Mouse (Mus musculus) cerebellum, adult 8-10 months (tissue): ENCODE results near the gene Alox5.

Source experiments
- DNase-seq: peaks from one replicate; pipeline ENCODE4 v3.0.0; 2022

Gene Alox5

DNA sequence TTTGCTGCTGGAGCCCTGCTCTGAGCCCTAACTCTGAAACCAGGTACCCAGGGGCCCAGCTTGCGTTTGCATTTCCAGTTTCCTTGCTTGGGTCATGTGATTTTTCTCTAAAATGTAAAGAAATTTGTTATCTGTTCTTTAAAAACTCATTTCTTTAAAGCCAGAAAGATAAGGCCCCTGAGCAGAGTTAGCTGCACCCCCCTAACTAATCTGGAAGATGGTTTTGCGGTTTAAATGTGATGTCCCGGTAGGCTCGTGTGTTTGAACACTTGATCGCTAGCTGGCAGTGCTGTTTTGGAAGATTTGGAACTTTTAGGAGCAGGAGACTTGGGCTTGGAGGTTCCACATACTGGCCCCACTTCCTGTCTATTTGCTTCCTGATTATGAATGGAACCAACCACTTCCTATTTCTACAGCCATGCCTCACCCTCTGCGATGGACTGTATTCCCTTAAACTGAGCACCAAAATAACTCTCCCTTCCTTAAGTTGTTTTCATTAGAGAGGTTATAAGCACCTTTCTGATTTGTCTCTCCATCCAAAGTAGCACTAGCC, 44.9 kb downstream of the Alox5 start:
- DNase-seq = no peak

DNA sequence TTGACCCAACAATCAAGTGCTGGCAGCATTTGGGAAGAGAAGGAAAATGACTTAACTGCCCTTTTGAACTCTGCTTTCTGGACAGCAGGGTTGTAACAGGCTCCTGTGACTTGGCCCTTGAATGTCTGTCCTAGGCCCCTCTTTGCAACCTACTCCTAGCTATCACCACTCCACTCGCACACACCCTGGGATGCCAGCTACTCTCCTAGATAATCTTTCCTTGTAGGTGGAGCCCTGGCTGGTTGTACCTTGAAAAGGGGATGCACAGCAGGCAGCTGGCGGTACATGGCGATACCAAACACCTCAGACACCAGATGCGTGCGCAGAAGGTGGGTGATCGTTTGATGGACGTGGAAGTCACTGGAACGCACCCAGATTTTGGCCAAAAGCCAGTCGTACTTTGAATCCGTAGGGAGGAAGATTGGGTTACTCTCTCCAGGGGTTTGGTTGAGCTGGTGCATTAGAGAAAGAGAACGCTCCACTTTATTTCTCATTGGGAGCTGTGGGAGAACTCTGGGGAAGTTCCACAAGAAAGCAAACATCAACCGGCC, 45.8 kb downstream of the Alox5 start:
- DNase-seq = no peak

DNA sequence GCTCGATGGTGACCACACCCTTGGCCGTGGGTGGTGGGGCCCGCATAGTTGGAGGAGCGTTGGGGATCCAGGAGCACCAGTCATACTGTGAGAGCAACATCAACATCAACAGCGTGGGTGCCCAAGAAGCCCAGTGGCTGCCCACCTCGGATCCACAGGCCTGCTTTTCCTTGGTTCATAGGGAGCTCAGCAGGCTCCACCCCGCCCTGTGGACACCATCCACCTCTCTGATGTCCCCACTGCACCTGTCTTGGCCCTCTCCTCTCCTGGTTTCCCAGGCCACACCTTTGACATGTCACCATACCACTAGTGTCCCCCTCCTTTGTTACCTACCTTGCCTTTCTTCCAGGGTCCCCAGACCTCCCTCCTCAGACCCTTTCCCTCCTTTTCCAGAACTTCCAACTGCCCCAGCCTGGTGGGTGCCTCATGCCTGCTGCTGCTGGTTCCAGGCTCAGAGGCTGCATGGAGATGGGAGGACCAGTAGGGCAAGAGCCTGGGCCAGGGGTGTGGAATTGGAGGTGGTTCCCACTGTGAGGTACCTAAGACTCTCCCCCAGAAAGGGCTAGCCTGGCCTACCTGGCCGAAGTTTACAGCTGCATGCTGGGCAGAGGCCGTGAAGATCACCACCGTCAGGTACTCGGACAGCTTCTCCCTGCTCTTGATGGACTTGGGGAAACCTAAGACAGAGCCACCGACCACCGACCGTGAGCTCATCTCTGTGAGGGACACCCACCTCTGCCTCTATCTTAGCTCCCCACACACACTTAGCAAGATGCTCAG, 48.2 kb downstream of the Alox5 start:
- no peak for DNase-seq

DNA sequence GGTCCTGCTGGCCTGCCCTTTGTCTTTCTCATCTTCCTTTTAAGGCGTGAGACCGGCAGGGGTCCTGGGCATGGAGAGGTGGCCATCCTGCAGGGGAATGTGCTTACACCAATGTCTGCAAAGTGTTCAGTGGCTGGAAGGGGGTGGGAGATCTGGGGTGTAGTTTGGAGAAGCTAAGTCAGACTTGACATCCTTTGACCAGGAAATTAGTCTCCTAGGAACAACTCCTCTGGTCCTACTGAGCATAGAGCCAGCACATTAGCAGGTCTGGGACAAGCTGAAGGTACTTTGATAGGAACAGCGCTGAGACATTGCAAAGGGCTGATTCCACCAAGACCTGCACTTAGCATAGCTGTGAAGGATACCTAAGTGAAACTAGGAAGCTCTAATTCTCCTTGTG, 49.3 kb downstream of the Alox5 start:
- DNase-seq = no peak

DNA sequence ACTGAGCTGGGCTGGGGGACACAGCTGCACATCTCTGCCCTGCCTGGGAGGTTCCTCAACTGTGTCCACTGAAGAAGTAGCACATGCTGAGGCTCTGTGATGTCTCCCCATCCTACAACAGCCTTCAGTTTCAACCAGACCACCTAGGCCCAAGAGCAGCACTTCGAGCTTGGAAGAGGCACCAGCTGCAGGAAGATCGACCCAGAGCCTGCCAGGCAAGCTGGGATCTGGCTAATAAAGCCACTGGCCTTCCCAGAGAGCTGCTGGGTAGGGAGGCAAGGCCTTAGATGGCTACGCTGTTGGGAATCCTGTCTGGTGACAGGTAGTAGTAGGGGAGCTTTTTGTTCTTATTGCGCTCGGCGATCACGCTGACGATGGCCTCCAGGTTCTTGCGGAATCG, 50.5 kb downstream of the Alox5 start:
- no peak for DNase-seq

DNA sequence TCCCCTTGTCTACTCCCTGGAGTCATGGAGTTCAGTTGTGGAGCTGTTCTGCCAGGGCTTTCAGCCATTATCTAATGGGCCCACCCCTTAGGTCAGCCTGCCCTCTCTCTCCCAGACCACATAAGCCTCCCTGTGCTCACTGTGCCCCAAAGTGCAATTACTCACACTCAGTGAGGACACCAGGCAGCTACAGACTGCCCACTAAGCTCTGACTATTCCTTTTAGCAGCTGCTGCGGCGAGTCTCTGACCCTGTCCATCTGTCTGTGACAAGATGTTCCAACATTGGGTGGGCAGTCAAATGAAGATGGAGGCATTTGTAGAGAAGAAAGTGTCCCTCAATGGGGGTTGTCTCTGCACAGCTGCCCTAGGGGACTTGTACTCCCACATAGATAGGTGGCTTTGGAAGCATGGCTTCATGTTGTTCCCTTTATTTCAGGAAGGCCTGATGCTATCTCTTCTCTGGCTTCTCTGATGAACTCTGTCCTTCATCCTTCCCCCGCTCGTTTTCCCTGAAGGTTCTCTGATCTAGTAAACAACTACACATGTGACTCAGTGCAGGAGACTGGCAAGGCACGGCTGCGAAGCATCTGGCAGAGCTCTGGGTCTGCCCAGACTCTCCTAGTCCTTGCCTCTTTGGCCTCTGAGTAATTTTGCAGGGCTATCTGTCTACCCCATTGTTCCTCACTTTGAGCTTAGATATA, 52.9 kb downstream of the Alox5 start:
- no peak for DNase-seq

DNA sequence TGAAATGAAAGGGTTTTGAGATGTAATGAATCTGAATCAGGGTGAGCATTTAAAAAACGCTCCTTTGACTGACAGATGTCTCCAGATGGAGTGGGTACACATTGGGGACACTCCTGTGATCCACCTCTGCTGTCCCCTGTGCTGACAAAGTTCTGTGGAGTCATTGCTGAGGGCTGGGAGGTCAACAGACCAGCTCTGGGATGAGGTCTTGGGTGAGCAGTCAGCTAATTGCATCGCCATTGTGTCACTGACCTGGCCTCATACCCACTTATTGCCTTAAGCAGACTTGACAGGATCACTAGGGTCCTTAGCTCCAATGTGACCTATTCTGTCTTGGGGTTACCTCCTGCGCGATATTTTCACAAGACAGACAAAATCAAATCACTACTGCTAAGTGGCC, 53.8 kb downstream of the Alox5 start:
- DNase-seq = no peak

DNA sequence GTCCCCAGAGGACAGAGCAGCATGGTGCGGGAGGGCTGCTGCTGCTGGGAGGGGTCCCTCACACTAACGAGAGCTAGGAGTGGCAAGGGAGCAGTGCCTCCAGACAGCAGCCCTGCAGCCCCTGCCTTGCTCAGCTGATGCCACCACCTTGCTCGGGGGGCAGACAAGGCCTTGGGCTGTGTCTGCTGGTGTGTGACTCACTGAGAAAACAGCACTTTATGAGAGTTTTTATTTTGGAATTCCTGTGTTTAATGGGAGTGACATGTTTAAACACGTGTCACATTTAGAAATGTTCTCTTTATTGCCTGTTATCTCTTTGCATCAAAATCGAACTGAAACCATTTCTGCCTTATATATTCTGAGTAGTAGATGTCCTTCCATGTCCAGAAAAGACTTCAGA, 54.3 kb downstream of the Alox5 start:
- no peak for DNase-seq

DNA sequence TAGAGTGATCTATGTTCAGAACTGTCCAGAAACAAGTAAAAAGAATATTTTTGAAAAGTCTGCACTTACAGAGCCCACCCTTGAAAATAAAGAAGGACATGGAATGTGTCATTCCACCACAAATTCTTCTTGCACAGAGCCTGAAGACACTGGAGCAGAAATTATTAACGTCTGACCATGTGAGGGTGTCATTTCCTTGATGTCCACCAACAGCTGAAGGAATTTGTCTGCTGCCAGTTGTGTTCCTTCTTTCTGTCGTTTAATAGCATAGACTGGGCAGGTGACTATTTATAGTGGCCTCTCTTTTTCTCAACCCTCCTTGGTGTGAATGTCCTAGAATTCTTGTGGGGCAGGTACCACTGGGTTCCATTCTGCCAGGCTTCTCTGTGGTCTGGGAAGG, 54.8 kb downstream of the Alox5 start:
- DNase-seq = no peak

DNA sequence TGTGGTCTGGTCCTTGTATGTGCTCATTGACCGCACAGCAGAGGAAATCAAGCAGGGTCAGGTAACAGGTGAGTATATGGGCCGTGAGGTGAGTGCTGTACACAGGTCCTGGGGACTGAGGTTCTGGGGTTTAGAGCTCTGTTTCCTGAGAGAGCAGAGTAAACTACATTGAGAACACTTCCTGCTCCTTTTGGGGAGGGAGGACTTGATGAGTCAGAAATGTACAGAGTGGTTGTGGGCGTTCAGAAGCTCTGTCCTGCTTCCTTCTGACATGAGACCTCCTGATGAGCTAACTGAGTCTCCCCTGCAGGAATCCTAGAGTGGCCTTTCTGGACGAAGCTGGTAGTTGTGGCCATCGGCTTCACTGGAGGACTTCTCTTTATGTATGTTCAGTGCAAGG, 55.3 kb downstream of the Alox5 start:
- DNase-seq = no peak

DNA sequence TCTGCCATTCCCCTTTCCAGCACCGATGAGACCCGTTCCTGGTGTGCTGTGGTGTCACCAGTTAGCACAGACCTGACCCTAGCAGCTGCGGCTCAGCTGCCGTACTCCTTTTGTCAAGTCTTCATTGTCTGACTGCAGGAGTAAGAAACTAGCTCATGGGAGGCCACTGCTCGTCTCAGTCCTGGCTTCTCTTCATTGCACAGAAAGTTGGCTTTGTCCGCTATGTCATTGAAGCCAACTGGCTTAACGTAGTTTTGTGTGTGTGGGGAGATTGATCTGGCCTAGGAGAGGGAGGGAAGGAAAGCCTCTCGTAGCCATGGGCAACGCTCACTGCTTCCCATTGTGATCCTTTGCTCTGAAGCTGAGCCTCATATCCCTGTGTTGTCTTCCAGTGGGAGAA, 55.7 kb downstream of the Alox5 start:
- DNase-seq = no peak

DNA sequence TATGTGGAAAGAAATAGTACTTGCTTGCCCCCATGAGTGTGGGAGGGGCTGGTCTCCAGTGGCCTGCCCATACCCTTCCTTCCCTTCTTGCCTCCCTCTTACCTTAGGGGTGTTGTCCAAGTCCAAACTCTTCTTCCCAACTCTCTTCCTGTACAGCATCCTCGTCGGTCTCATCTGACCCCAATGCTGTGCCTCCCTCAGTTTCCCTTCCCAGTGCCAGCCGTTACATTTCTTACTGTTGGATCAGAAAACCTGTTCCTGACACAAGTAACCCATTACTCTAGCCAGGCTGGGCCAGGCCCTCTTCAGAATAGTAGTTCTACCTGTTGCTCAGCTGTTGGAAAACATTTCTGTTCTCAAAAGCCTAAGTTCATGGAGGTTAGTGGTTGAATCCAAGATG, 58.6 kb downstream of the Alox5 start:
- no peak for DNase-seq

DNA sequence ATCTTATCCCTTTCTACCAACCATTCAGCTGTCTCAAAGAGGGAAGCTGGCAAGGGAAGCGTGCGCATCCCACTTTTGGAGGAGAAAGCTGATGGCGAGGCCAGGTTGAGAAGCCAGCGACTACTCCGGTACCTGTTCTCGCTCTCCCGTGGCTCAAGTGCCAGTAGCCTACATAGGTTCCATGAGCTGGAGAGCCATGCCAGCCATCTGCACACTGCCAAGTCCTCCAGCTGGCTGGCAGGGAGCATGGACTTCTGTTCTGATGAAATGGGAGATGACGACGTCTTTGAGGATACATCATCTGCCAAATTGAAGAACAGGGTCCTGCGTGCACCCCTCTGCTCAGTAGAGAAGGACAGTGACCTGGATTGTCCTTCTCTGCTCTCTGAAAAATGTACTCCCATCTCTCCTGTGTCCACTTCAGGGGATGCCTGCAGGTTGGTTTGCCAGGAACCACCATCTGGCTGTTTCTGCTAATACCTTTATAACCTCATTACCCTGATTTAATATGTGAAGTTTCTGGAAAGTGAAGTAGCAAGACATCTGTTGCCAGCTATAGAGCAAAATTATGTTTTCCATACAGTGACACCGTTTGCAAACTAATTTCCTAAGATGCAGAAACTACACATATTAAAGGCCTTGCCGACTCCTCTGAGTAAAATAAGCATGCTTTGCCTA, 59.1 kb downstream of the Alox5 start:
- DNase-seq = peak; percentile 83

DNA sequence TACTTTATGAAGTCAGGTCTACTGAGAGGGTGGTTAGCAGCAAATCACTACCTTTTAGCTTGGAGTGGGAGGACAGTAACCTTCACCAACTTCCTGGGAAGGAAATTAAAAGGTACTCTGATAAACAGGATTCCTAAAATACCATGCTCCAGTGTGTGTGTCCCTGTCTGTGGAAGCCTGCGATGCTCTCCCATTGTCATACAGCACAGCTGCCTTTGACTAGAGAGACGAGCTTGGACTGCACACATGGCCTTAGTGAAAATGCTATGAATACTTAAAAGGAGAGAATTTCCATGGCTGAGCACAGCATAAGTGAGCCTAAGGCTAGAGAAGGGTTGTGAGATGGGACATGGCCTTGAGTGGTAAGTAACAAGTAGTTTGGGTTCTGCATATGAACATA, 62.8 kb downstream of the Alox5 start:
- no peak for DNase-seq

DNA sequence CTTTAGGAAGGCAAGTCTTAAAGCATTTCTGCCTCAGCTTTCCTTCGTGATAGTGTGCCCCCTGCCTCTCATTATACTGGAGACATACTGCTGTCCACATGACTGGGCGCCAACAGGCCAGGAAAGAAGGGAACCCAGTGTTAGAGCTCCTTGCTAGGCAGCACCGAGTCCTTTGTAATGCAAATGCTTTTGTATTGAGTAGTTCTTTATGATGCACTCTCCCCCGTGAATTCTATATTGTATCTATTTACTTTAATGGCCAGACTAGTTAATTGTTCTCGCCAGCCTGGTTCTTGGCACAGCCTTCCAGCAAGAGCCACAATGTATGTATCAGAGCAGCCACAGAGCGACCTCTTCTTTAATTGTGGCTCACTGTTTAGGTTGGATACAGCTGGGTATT, 63.4 kb downstream of the Alox5 start:
- DNase-seq = no peak

DNA sequence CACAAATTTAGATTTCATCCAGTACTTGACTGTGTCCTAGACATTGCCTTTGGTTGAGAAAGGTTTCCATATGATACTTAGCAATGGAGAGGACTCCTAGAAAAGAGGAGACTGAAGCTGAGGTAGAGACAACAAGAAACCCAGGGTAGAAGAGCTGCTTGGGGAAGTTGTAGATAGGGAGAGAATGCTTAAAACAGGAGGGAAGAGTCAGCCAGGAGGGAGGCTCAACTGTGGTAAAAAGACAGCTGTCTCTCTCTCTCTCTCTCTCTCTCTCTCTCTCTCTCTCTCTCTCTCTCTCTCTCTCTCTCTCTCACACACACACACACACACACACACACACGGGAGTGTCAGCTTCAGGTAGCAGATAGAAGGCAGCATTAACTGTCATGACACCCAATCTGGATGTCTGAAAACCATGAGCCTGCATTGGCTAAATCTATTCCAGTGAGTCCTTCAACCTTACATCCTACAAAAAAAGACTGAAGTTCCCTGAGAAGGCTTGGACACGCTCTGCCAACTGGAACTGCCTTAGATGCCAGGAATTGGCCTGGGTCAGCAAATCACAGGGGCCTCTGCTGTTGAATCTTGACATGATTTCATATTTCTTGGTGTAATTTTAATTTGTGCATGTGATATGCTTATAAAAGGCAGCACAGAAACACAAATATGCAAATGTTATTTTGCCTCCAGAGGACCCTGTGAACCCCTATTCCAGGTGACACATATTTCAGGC, 65.9 kb downstream of the Alox5 start:
- no peak for DNase-seq

DNA sequence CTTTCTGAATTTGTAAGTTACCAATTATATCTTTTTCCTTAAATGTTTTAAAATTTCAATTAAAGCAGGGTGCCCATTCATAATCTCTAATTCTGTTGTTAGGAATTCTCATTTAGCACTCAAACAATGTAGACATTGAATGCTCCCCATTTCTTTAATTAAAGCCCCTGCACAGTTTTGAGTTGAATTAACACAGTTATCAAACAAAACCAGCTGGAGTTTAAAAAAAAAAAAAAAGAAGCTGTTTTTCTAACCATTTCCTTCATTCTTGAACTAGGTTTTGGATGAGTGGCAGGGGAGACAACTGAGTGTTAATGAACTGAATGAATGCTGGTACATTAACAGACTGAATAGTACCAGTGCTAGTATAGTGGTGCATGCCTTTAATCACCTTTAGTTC, 71.5 kb downstream of the Alox5 start:
- DNase-seq = no peak

DNA sequence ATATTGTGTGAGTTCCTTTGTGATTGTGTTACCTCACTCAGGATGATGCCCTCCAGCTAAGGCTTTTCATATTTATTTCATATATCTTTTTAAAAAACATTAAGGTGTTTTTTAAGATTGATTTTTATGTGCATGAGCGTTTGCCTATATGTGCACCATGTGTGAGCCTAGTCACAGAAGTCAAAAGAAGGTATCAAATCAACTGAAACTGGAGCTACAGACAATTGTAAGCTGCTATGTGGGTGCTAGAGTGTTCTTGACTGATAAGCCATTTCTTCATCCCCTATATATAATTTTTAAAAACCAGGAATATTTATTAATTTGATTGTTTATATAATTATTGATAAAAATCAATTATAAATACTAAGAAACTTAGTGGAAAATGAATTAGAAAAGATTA, 72.9 kb downstream of the Alox5 start:
- DNase-seq = no peak

DNA sequence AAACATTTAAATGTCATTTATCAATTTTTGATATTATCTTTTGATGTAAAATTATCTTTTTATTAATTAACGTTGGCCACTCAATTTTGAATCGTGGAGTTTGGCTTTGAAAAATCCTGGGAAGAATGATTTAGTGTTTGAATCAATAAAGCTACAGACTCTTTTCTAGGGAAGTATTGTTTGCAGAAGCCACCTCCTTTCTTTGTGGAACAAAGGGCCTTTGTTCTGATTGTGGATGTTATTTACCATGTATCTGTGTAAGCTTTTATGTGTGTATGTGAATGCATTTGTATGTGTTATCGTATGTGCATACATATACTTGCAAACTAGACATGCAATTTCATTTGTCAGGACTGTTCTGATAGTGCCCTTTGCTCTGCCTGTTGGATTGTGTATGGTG, 74.5 kb downstream of the Alox5 start:
- no peak for DNase-seq

DNA sequence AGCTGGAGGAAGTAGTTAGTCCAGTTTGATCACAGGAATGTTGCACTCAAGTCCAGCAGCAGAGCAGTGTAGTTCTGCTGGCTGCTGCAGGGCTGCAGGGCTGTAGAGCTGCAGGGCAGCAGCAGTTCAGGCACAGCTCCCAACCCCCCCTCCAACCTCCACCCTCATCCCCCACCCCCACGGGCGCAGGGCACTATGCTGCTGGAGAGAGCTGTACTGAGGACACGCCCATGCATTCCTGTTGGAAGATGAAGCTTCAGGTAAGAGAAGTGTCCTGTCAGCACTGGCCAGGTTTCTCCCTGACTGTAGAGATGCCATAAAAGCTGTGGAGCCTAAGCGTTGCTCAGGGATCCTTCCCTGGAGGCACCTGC, 74.9 kb downstream of the Alox5 start:
- DNase-seq = no peak

DNA sequence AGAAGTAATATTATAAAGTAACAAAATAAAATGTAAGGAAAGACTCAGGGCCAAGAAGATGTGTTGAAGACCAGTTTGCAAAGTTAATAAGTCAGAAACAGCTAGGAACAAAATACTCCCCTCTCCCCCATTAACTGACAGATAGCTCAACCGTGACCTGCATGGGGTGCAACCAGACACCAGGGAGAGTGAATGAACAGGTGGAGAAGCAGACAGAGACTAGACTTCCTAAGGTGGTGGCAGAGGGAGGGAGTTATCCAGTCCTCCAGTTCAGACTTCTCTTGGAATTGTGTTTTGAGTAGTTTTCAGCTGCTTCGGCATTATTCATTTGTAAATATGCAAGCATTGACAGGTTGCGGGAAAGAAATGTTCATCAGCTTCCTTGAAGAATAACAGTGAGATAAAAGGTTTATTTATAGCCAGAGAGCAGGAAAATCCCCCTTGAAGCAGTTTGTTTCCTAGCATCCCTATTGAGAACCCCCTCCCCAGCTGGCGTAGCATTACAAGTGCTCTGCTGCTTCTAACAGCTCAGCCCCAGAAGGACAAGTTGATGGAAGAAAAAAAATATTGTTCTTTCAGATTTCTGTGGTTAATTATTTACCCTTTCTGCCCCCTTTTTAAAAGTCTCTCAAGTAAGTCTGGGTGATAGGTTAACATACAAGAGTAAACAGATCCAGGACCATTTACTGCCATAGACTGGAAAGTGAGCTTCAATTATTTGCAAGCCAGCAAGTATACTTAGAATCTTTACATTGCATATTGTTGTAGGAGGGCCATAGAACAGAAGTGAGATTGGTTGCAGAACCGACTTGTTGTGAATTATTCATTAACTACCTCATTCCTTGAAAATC, 75.6 kb downstream of the Alox5 start:
- DNase-seq = no peak

DNA sequence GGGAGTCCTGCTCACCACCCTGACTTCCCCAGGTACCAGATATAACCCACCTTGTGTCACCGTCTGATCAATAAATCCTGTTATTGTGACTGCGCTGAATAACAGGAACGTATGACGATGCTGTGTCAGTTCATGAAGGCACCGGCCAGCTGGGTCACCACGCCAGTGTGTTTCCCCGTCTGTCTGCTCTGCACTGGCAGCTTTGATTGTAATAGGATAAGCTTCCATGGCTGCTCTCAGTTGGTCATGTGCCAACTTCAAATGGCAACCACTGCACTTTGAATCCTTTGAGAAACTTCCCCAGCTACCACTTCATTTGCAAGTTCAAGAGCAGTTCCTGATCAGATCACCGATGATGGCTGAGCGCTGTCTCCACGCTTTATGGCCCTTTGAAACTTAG, 77.4 kb downstream of the Alox5 start:
- no peak for DNase-seq
